Mouse (Mus musculus) central nervous system, embryonic 11.5 days (tissue): ENCODE measurements around the gene Racgap1. TPM values are rescaled to one million over a fixed set of nuclear protein-coding genes. Genes with fewer than 3 reads are reported as not detected.

ENCODE experiments used
- polyA plus RNA-seq: library from polyadenylated mRNA; depleted of rRNA; stranded (reverse); fragments of >200 nt; gene quantifications from 2 replicates; pipeline ENCODE4 v1.2.3, GENCODE M21; 2012; rRNA removed

Gene Racgap1
- 157 and 204 TPM in 2 replicates for polyA plus RNA-seq

DNA sequence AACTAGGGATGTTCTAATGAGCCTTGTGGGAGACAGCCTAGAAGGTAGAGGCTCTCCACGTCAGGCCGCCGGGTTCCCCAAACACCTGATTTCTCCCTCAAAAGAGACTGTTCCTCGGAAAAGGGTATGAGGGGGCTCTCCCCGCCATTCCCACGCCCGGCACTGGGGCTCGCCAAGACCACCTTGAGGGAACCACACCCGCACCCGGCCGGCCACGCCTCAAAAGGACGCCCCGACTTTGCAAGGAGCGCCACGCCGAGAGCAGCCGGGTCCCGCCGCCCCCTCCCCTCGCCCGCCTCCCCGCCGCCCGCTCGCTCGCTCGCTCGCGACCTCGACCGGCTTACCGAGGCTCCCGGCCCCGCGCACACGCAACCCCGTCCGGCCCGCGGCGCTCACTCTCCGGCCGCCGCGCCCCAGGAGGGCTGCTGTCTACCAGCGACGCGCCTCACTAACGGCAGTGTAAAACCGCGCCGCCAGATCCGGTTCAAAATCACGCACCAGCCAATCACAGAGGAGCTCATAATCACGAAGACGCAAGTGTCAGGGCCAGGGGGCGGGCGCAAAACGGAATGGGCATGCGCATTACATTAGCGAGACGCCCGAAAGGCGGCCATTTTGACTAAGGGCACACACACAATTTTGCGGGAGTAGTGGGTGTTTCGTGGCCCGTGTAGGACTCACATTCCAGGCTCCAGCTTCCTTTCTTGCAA is at the start of gene Racgap1:
Gene Racgap1, minus strand, starts transcription at position 494 of the 710 bp plus-strand sequence.

DNA sequence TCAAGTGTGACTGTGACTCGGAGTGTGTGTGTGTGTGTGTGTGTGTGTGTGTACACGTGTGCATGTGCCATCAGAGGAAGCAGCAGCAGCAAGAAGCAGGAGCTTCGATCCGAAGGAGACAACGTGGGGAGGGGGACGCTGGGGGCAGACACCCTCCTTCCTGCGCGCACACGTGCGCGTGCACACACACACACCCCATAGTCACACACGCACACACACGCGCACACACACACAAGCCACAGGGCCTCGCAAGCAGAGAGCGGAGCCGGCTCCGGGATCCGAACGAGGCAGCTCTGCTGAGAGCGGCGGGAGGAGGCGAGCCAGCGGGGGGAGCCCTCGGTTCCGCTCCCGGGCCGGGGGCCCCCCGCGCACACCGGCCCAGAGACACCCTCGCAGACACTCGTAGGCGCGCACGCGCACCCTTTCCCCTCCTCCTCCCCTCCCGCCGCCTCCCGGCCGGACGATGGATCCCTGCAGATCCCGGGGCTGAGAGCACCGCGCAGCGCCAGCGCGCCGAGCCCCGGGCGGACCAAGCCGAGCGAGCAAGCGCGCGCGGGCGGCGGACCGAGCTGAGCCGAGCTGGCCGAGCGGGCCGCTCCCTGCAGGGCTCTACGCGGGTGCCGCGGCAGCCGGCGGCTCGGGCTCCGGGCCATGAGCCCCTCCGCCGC is 18.8 kb upstream of the Racgap1 start, which contains the start of gene Asic1:
Gene Asic1, plus strand, starts transcription at position 215 of the 668 bp plus-strand sequence.

DNA sequence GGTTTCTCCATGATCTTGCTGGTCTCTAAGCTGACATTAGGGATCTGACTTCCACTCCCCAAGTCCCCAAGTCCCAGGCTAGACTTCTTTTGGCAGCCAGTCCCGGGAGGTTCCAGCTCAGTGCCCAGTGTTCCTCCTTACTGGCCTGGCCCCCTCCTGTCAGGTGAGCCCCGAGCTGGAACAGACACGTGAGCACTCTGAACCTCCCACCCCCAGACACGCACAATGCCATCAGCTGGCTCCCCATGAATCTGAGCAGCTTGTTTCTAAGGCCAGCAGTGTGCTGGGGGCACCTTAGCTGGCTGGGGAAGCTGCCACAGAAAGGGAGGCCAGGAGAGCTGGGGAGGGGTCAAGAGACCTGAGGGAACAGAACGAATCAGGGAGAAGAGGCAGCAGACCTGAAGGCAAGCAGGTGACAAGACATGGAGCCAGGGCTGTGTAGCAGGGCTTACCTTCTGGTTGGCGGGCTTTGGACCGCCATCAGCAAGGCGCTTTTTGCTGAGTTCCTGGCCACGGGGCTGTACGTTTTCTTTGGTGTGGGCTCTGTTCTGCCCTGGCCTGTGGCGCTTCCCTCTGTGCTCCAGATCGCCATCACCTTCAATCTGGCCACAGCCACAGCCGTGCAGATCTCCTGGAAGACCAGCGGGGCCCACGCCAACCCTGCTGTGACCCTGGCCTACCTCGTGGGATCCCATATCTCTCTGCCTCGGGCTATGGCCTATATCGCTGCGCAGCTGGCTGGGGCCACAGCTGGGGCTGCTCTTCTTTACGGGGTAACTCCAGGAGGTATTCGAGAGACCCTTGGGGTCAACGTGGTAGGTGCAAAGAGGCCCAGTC is 50.3 kb downstream of the Racgap1 start, which contains the start of gene Aqp6:
Gene Aqp6, plus strand, starts transcription at position 415 of the 837 bp plus-strand sequence.

DNA sequence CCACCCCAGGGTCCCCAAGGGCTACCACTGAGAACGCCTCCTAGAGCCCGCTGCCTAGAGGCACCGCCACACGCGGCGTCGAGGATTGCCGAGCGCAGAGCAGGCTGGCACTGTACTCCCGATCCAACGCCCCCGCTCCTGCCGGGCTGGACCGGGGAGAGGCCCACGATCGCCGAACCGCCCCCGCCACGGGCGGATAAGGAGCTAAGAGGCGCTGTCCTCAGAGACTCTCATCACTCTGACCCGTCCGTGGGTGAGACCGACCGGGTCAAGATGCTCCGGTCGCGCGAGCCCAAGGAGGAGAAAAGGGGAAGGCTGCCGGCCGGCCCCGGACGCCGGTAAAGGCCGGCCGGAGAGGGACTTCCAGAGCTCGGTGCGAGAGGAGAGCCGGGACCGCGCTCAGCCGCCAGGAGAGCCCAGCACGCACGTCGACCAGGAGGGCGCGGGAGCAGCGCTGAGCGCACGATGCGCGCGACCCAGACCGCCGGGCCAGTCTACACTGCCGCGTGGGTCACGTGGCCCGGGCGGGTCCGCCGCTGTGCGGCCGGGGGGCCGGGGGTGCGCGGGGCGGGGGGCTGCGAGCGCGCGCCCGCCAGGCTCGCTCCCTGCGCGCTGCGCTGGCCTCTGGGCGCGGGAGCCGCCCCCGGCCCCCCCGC is 60.9 kb downstream of the Racgap1 start, which contains the start of gene Aqp5:
Gene Aqp5, plus strand, starts transcription at position 354 of the 656 bp plus-strand sequence.

DNA sequence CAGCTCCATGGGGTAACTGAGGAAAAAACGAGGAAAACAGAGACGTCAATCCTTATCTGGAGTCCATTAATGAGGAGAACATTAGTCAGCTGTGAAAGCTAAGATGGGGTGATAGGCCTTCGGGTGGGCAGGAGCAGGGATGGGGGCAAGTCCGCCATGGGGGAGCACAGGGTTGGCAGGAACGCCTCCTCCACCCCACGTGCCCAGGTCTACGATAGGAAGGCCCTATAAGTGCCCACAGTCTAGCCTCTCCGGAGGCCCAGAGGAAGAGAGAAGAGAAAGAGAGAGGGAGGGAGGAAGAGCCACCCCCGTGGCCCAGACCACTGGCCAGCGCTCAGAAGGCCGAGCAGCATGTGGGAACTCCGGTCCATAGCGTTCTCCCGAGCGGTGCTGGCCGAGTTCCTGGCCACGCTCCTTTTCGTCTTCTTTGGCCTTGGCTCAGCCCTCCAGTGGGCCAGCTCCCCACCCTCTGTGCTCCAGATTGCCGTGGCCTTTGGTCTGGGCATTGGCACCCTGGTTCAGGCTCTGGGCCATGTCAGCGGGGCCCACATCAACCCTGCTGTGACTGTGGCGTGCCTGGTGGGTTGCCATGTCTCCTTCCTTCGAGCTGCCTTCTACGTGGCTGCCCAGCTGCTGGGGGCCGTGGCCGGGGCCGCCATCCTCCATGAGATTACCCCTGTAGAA is 72.5 kb downstream of the Racgap1 start, which contains the start of gene Aqp2:
Gene Aqp2, plus strand, starts transcription at position 254 of the 684 bp plus-strand sequence.

Other genes starting within 250 kb of the Racgap1 start
- 18.4 and 28.9 TPM in 2 replicates for gene Nckap5l, start 193.9 kb downstream of the Racgap1 start, polyA plus RNA-seq
- 12.3 and 14.4 TPM in 2 replicates for gene Bcdin3d, start 176.9 kb downstream of the Racgap1 start, polyA plus RNA-seq
- gene Faim2, start 123.5 kb downstream of the Racgap1 start, polyA plus RNA-seq: 0.23 and 0.47 TPM in 2 replicates
- not detected in 2 replicates for gene Aqp2, start 72.6 kb downstream of the Racgap1 start, polyA plus RNA-seq
- gene Aqp5, start 60.9 kb downstream of the Racgap1 start, polyA plus RNA-seq: 0.32 and 0.52 TPM in 2 replicates
- gene Aqp6, start 50.3 kb downstream of the Racgap1 start, polyA plus RNA-seq: 0.62 and 0.76 TPM in 2 replicates
- gene Asic1, start 18.7 kb upstream of the Racgap1 start, polyA plus RNA-seq: 21.5 and 24.9 TPM in 2 replicates
- gene Smarcd1, start 50.5 kb upstream of the Racgap1 start, polyA plus RNA-seq: 133 and 136 TPM in 2 replicates
- gene Gm17349, start 53.8 kb upstream of the Racgap1 start, polyA plus RNA-seq: not detected in 2 replicates
- gene Gpd1, start 65.9 kb upstream of the Racgap1 start, polyA plus RNA-seq: 2.7 and 5.2 TPM in 2 replicates
- gene Cox14, start 74.0 kb upstream of the Racgap1 start, polyA plus RNA-seq: 115 and 116 TPM in 2 replicates
- gene Cers5, start 121.2 kb upstream of the Racgap1 start, polyA plus RNA-seq: 51.7 and 60.5 TPM in 2 replicates
- gene Lima1, start 223.8 kb upstream of the Racgap1 start, polyA plus RNA-seq: 25.6 and 44.8 TPM in 2 replicates